Mouse (Mus musculus): ENCODE data around the gene Rab27a. TPM values are rescaled to one million over a fixed set of nuclear protein-coding genes. Genes with fewer than 3 reads are reported as not detected.

The Rab27a gene
- polyA plus RNA-seq, 1 experiment from 2014 or later = 1.6 TPM

DNA sequence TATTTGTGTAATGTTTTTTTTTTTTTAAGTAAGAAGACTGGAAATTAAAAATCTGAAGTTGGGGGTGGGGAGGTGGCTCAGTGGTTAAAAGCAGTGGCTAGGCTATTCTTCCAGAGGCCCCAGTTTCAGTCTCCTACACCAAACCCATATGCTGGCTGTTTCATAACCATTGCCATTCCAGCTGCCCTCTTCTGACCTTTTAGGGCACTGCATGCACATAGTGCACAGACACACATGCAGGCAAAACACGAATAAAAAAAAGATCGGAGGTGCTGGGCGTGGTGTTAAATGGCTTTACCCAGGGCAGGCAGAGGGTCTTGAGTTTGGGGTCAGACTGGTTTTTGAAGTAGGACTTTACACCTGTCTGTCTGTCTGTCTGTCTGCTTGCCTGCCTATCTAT is 38.5 kb upstream of the Rab27a start:
- WGBS (ENCODE audit: insufficient replicate concordance) = 94% methylated on average over 3 of the region's 3 CpGs

GRCm38 (mm10) chr9:73008384-73008783 is 36.3 kb upstream of the Rab27a start:
- Histone ChIP-seq H3K9ac (ENCODE audit: low read depth, low read length) (no peak overlapping the region), H3K9me3 (replicated peaks; ENCODE audit: control insufficient read depth, low read length) (no peaks in the 10 kb centered on the region), H3K36me3 (ENCODE audit: control insufficient read depth, insufficient read depth, low read length) (peaks cover 4% of the 10 kb centered on the region), H3K27ac (ENCODE audit: low read depth, low read length) (no peak overlapping the region), H3K4me2 (no peak overlapping the region), H3K4me1 (ENCODE audit: control insufficient read depth, insufficient read depth, low read length) (no peaks in the 10 kb centered on the region), H3K4me3 (ENCODE audit: low read depth, low read length) (no peak overlapping the region), H3K27me3 (ENCODE audit: control insufficient read depth, insufficient read depth, low read length) (no peaks in the 10 kb centered on the region)
- 60% methylated on average over 3 of the region's 3 CpGs for WGBS (ENCODE audit: insufficient replicate concordance)
- ATAC-seq (replicated peaks; ENCODE audit: insufficient number of reproducible peaks, low FRiP score, low TSS enrichment) = no peak

More for the DNA sequence above, 38.5 kb upstream of the Rab27a start:
- no peaks in the 10 kb centered on the region for H3K4me1 ChIP-seq (ENCODE audit: control insufficient read depth, insufficient read depth, low read length)
- H3K27me3 ChIP-seq (ENCODE audit: control insufficient read depth, insufficient read depth, low read length) = no peaks in the 10 kb centered on the region
- ATAC-seq (replicated peaks; ENCODE audit: insufficient number of reproducible peaks, low FRiP score, low TSS enrichment) = no peak
- no peak overlapping the region for H3K4me3 ChIP-seq (ENCODE audit: low read depth, low read length)
- H3K27ac ChIP-seq (ENCODE audit: low read depth, low read length) = no peak overlapping the region
- H3K36me3 ChIP-seq (ENCODE audit: control insufficient read depth, insufficient read depth, low read length) = peaks cover 4% of the 10 kb centered on the region; the same call in 1 of the 2 replicates
- no peaks in the 10 kb centered on the region for H3K9me3 ChIP-seq (replicated peaks; ENCODE audit: control insufficient read depth, low read length)
- no peak overlapping the region for H3K4me2 ChIP-seq
- H3K9ac ChIP-seq (ENCODE audit: low read depth, low read length) = no peak overlapping the region

- Histone ChIP-seq H3K4me1 (ENCODE audit: control insufficient read depth, insufficient read depth, low read length) (no peaks in the 10 kb centered on the region), H3K36me3 (ENCODE audit: control insufficient read depth, insufficient read depth, low read length) (peaks cover 5% of the 10 kb centered on the region; the same call in 1 of the 2 replicates), H3K9ac (ENCODE audit: low read depth, low read length) (no peak overlapping the region), H3K9me3 (replicated peaks; ENCODE audit: control insufficient read depth, low read length) (no peaks in the 10 kb centered on the region), H3K4me3 (ENCODE audit: low read depth, low read length) (no peak overlapping the region), H3K4me2 (no peak overlapping the region), H3K27ac (ENCODE audit: low read depth, low read length) (no peak overlapping the region), H3K27me3 (ENCODE audit: control insufficient read depth, insufficient read depth, low read length) (no peaks in the 10 kb centered on the region)
- 81% methylated on average over 4 of the region's 4 CpGs for WGBS (ENCODE audit: insufficient replicate concordance)
- no peak for ATAC-seq (replicated peaks; ENCODE audit: insufficient number of reproducible peaks, low FRiP score, low TSS enrichment)
Observed at GRCm38 (mm10) chr9:73012629-73013028, 32.0 kb upstream of the Rab27a start.

DNA sequence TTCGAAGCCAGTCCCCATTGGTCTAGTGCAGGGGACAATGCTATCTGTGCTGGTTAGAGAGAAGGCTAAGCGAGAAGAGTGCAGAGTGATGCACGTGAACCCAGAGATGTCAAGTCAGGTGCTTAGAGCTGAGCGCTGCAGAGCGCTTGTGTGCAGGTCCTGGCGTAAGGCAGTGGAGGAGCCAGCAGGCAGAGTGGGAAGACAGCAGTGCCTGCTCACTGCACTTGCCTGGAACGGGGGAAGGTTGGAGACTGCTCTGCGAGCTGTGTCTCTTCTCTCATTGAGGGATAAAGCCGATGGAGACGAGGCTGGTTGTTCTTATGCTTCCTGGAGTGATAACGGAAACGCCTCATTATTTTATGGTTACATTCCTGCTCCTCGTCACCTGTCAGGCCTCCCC is 29.9 kb upstream of the Rab27a start:
- peaks cover 5% of the 10 kb centered on the region; the same call in 1 of the 2 replicates for H3K36me3 ChIP-seq (ENCODE audit: control insufficient read depth, insufficient read depth, low read length)
- H3K4me1 ChIP-seq (ENCODE audit: control insufficient read depth, insufficient read depth, low read length) = no peaks in the 10 kb centered on the region
- ATAC-seq (replicated peaks; ENCODE audit: insufficient number of reproducible peaks, low FRiP score, low TSS enrichment) = no peak
- no peak overlapping the region for H3K4me2 ChIP-seq
- no peaks in the 10 kb centered on the region for H3K9me3 ChIP-seq (replicated peaks; ENCODE audit: control insufficient read depth, low read length)
- H3K27me3 ChIP-seq (ENCODE audit: control insufficient read depth, insufficient read depth, low read length) = no peaks in the 10 kb centered on the region
- 69% methylated on average over 13 of the region's 13 CpGs for WGBS (ENCODE audit: insufficient replicate concordance)
- no peak overlapping the region for H3K9ac ChIP-seq (ENCODE audit: low read depth, low read length)
- H3K27ac ChIP-seq (ENCODE audit: low read depth, low read length) = no peak overlapping the region
- H3K4me3 ChIP-seq (ENCODE audit: low read depth, low read length) = no peak overlapping the region

DNA sequence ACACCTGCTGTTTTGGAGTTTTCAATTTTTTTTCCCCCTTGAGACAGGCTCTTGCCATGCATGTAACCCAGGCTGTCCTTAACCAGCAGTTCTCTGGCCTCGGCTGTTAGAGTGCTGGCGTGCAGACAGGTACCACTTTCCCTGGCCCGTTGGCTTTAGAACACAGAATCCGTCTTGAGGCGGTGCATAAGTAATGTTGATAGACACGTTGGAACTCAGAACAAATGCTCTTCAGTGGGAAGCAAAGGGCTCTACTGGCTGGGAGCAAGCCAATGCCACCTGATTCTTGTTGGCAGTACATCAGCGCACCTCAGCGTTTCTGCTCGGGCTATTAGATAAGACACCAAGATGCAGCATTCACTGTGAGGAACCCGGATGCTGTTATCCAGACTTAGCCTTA is 24.8 kb upstream of the Rab27a start:
- Histone ChIP-seq H3K27ac (ENCODE audit: low read depth, low read length) (no peak overlapping the region), H3K4me1 (ENCODE audit: control insufficient read depth, insufficient read depth, low read length) (no peaks in the 10 kb centered on the region), H3K4me3 (ENCODE audit: low read depth, low read length) (no peak overlapping the region), H3K9ac (ENCODE audit: low read depth, low read length) (no peak overlapping the region), H3K27me3 (ENCODE audit: control insufficient read depth, insufficient read depth, low read length) (no peaks in the 10 kb centered on the region), H3K9me3 (replicated peaks; ENCODE audit: control insufficient read depth, low read length) (no peaks in the 10 kb centered on the region), H3K4me2 (no peak overlapping the region), H3K36me3 (ENCODE audit: control insufficient read depth, insufficient read depth, low read length) (peaks cover 11% of the 10 kb centered on the region; the same call in 1 of the 2 replicates)
- WGBS (ENCODE audit: insufficient replicate concordance) = 87% methylated on average over 10 of the region's 10 CpGs
- ATAC-seq (replicated peaks; ENCODE audit: insufficient number of reproducible peaks, low FRiP score, low TSS enrichment) = no peak

GRCm38 (mm10) chr9:73020566-73021097 is 24.0 kb upstream of the Rab27a start:
- Histone ChIP-seq H3K27ac (ENCODE audit: low read depth, low read length) (no peak overlapping the region), H3K36me3 (ENCODE audit: control insufficient read depth, insufficient read depth, low read length) (peaks cover 10% of the 10 kb centered on the region; the same call in 1 of the 2 replicates)

GRCm38 (mm10) chr9:73025818-73026636 is 18.6 kb upstream of the Rab27a start:
- Histone ChIP-seq H3K4me1 (ENCODE audit: control insufficient read depth, insufficient read depth, low read length) (no peaks in the 10 kb centered on the region), H3K36me3 (ENCODE audit: control insufficient read depth, insufficient read depth, low read length) (no peaks in the 10 kb centered on the region), H3K9me3 (replicated peaks; ENCODE audit: control insufficient read depth, low read length) (no peaks in the 10 kb centered on the region), H3K4me3 (ENCODE audit: low read depth, low read length) (no peak overlapping the region), H3K27ac (ENCODE audit: low read depth, low read length) (peak overlapping the region; percentile 3; the same call in 1 of the 2 replicates), H3K27me3 (ENCODE audit: control insufficient read depth, insufficient read depth, low read length) (no peaks in the 10 kb centered on the region), H3K9ac (ENCODE audit: low read depth, low read length) (no peak overlapping the region), H3K4me2 (peak overlapping the region; percentile 33)
- 15% methylated on average over 17 of the region's 17 CpGs for WGBS (ENCODE audit: insufficient replicate concordance)
- ATAC-seq (replicated peaks; ENCODE audit: insufficient number of reproducible peaks, low FRiP score, low TSS enrichment) = peak; percentile 67

More at GRCm38 (mm10) chr9:73020566-73021097, 24.0 kb upstream of the Rab27a start:
- Histone ChIP-seq H3K9ac (ENCODE audit: low read depth, low read length) (no peak overlapping the region), H3K9me3 (replicated peaks; ENCODE audit: control insufficient read depth, low read length) (no peaks in the 10 kb centered on the region), H3K4me2 (no peak overlapping the region), H3K4me1 (ENCODE audit: control insufficient read depth, insufficient read depth, low read length) (no peaks in the 10 kb centered on the region), H3K27me3 (ENCODE audit: control insufficient read depth, insufficient read depth, low read length) (no peaks in the 10 kb centered on the region), H3K4me3 (ENCODE audit: low read depth, low read length) (no peak overlapping the region)
- no peak for ATAC-seq (replicated peaks; ENCODE audit: insufficient number of reproducible peaks, low FRiP score, low TSS enrichment)
- WGBS (ENCODE audit: insufficient replicate concordance) = 90% methylated on average over 5 of the region's 5 CpGs

DNA sequence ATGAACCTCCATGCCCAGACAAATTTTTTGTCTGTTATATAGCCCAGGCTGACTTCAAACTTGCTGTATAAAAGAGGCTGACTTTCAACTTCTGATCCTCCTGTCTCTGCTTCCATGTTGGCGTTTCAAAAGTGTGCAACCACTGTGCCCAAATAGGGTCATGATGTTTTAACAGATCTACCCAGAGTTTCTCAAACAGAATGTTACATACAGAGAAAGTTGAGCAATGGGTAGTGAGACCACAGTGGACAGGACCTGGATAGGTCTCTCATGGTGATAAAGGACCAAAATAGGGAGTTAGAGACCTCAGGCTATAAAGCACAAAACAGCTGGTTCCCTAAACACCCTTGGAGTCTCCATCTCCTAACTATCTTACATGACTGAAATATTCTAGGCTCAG is 14.2 kb upstream of the Rab27a start:
- Histone ChIP-seq H3K9ac (ENCODE audit: low read depth, low read length) (no peak overlapping the region), H3K27ac (ENCODE audit: low read depth, low read length) (no peak overlapping the region), H3K36me3 (ENCODE audit: control insufficient read depth, insufficient read depth, low read length) (peaks cover 3% of the 10 kb centered on the region; the same call in 1 of the 2 replicates), H3K9me3 (replicated peaks; ENCODE audit: control insufficient read depth, low read length) (no peaks in the 10 kb centered on the region), H3K4me1 (ENCODE audit: control insufficient read depth, insufficient read depth, low read length) (no peaks in the 10 kb centered on the region), H3K4me3 (ENCODE audit: low read depth, low read length) (no peak overlapping the region), H3K4me2 (no peak overlapping the region), H3K27me3 (ENCODE audit: control insufficient read depth, insufficient read depth, low read length) (no peaks in the 10 kb centered on the region)
- ATAC-seq (replicated peaks; ENCODE audit: insufficient number of reproducible peaks, low FRiP score, low TSS enrichment) = no peak
- WGBS (ENCODE audit: insufficient replicate concordance) = 93% methylated on average over 1 of the region's 1 CpGs

All from heart, embryonic 11.5 days (tissue).